Mouse (Mus musculus): ENCODE measurements around the gene Edaradd.
A peak's percentile ranks its signal among the peaks of the same experiment; 100 is the strongest.

Edaradd gene

DNA sequence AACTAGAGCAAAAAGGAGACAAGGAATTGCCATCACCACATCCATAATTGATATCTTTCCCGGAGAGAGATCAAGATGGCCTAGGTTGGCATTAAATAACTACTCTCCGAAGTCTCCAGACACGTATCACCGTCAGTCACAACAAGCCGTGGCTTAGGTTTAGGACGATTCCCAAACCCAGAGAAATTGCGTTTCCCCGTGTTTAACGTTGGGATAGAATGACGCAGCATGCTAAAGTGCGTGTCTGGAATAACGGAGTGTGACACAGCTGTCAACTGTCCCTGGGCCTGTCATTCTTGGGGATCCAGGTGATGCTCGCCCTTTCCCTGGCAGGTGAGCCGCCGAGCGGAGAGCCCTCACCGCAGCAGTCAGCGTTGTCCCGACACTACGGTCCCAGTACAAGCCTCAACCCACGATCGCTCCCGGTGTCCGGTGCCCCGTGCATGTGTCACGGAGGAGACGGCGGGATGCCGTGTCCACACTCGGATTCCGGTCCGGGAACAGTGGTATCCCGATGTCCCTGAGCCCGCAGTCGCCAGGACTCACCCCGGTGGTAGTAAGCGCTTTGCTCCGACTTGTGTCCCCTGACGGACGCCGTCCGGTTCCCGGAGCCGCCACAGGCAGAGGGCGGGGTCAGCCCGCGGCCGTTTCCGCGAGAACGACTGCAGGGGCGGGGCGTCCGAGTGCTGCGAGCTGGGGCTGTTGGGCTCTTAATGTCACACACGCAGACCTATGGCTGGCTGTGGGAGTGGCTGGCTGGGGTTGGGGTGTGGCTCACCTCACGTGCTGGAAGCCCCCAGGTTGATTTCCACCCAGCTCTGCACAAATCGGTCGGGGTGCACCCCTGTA, 59.1 kb downstream of the Edaradd start:
- DNase-seq (ENCODE audit: low spot score) = peak; percentile 96

DNA sequence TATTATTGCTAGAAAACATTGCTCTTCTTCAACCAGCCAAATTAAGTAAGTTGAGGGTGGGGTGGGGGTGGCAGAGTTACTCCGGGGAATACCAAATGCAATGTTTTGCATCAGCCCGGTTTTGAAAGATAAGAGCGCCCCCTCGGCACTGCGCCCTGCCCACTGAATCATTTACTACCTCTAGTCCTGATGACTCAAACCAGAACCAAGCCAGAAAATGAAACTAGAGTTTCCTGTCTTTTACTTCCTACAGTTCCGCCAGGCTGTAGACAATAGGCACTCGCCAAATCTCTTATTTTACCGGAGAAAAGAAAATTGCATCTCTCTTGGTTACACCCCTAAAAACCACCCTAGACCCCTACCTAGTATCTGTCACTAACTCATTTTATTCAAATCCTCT, 59.8 kb downstream of the Edaradd start:
- DNase-seq (ENCODE audit: low spot score) = no peak

DNA sequence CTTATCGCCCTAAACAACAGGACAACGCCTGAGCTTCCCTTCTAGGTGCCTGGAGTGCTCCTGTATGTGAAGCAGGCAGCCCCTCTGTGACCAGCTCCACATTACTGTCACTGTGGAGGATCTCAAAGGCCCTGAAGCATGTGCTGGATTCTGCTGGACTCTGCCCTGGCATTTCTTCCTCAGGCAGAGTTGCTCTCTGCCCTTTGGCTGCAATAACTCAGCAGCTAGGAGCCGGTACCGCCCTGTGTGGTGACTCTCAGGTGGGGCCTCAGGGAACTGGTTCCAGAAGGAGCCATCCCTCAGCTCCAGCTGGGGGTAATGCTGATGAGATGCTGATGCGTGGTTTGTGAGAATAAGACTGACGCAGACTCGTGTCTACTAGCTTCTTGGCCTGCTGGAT, 63.5 kb downstream of the Edaradd start:
- no peak for DNase-seq (ENCODE audit: low spot score)

DNA sequence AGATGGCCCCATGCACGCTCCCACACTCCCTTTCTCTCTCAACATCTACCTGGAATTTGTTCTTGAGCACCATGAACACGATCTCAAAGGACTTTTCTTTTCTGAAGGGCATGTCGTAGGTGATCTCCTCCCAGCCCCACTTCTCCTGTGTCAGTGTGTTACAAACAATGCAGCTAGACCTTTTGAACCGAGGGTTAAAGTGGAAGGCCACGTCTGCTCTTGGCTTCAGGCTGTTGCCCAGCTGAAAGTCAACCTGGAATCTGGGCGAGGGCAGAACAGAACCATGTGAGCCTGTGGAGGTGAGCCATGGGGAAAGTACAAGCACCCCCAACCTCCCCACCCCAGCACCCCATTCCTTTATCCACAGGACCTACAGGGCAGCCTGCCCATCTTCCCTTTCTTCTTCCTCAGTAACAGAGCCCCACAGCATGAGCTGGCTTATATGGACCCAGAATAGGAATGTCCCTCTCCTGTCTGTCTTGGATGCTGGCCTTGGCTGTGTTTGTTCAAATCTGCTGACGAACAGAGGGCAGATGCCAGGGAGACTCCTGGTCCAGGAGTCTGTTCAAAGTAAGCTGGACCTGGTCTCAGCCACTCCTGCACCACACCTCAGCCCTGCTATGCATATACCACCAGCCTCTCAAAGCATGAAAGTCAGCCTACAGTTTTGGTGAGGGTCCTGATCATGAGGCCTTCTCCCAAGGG, 65.4 kb downstream of the Edaradd start:
- no peak for DNase-seq (ENCODE audit: low spot score)

DNA sequence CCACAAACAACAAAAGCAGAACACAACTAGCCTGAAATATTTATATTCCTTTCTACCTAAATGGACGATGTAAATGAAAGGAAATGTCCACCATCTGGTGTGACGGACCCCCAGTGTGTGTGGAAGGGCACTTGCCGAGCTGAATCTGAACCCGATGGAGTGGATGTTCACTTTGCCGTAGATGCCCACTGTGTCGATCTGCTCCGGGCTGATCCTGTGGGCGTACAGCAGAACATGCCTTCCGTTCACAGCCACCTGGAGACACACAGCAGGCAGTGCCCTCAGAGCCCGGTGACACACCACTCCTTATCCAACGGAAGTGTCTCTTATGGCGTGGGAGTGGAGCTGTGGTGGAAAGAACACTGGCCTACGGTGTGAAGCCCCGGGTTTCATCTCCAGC, 67.1 kb downstream of the Edaradd start:
- no peak for DNase-seq (ENCODE audit: low spot score)

DNA sequence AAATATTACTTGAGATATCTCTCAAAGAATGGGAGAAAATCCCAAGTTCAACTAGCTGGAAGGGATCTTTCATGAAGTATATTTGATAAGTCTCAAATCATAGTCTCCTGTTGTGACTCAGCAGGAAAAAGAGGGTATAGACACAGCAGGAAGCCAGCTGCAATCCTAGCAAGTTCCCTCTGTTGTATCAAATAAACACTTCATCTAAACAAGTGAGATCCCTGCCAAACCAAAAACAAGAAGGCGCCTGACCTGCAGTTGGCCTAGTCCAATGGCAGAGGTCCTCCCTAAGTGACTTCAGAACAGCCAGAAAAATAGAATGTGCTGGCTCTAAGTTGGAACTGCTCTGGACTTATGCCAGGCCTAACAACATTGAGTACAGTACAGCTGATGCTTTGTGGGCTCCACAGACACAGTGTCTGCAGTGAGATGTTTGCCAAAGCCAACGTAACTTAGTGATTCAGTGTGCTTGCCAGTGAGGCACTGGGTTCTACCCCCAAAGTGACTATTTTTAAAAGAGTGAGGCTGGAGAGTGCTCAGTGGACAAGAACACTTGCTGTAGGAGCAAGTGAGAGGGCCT, 78.1 kb downstream of the Edaradd start:
- no peak for DNase-seq (ENCODE audit: low spot score)

DNA sequence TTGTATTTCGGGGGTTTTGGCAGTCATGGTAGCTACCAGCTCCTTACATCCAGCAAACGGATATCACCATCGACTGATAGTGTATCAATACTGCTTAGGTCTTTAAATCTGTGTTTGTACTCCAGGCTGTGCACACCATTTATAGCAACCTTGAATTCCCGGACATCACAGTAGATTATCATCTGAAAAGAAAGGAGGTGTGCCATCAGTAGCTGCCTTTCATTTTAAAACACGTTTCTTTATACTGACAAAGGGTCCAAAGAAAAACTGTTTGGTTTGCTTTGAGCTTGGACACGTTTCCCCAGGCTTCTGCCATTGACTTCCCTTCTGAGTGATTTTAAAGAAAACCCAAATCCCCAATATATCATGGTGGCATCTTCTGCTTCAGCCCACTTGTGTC, 79.4 kb downstream of the Edaradd start:
- DNase-seq (ENCODE audit: low spot score) = no peak

DNA sequence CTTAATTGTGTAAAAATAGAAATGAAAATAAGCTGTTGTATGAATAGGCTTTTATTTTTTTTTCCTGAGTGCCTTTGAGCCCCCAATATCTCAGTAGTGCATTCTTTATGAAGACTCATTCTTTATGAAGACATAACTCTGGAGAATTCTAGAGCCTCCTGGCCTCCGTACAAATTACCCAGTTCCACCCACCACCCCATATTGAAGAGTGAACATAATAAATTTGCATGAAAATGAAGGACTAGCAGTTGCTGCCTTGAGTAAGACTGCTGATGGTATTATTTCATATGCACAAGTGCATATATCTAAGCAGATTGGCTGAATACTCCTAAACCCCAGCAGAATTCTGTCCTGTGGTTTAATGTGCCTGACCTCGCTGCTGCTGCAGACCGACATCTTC, 80.7 kb downstream of the Edaradd start:
- DNase-seq (ENCODE audit: low spot score) = no peak

DNA sequence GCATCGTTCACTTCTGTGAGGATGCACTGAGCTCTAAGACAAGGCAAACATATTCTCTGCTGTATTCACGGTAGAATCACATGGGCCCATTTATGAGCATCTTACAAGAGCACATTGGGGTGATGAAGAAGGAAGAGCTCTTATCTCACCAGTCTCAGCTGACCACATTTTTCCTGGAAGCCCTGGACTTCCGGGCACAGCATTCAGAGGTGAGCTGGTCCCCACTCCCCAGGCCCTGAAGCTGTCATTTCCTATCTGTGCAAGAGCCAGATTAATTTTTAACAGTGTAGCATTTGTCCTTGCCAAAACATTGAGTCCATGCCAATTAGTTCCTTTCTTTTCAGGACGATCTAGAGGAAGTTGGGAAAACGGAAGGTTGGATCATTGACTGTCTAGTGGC, 86.4 kb downstream of the Edaradd start:
- no peak for DNase-seq (ENCODE audit: low spot score)

DNA sequence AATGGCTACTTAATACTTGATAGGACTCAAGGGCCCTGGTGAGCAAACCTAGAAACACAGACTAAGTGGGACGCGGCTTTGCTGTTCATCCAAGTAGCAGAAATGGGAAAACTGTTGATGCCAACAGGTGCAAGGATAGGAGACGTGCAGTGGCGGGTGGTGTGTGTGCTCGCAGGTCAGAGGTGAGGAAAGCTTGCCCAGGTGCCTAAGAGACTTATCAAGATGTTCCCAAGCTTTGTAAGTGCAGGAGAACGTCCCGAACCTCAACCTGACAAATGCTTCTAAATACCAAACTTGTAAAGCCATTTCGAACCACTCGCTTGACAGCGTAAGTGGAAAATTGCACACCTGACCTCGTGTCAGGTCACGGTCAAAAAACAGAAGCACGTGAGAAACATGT, 91.7 kb downstream of the Edaradd start:
- DNase-seq (ENCODE audit: low spot score) = no peak
